Mouse (Mus musculus): ENCODE results near the gene Agtr1a.

DNA sequence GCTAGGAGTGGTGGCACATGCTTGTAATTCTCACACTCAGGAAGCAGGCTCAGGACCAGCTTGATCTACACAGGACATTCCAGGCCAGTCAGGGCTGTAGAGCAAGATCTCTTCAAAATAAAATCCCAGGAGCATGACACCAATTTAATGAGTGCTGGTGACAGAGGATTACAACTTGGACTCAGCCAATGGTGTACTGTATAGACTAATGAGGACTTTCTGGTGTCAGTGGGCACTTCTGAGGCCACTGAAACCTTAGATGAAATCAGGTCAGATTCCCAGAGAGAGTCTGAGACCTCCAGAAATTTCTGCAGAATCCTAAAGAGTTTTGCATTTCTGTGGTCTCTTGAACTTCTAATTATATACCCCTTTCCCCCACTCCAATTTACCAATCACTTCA lies 57.9 kb downstream of the Agtr1a start:
- TF ChIP-seq CTCF (IDR thresholded peaks at IDR 0.05; ENCODE audit: borderline replicate concordance, insufficient read depth, low read length) = no peak
- no peak for TF ChIP-seq POLR2A (IDR thresholded peaks at IDR 0.05; ENCODE audit: low read depth, low read length)

Measured in embryonic fibroblast, embryonic 13.5 days (primary cell).